Mouse (Mus musculus) brain, embryonic 14.5 days (tissue): ENCODE measurements at regions not wholly inside any gene's neighbourhood (a gene's known extent, or its start where the extent isn't known, plus 50 kb on each side); places are given as distances from the start of the nearest gene placed in this dataset.

ENCODE experiments used
- CTCF ChIP-seq: fragments of 200-500 bp; IDR thresholded peaks from 2 replicates; pipeline ENCODE4 v1.5.1; 2012; ENCODE audit warnings: inconsistent platforms, mild to moderate bottlenecking, moderate library complexity, borderline replicate concordance; ENCODE audit not compliant: insufficient read depth, insufficient read length; ENCODE audit errors: extremely low read depth
- POLR2A ChIP-seq: fragments of 200-500 bp; IDR thresholded peaks from 2 replicates; pipeline ENCODE4 v1.6.1; 2012; ENCODE audit warnings: mild to moderate bottlenecking, inconsistent platforms, borderline replicate concordance; ENCODE audit not compliant: poor library complexity, insufficient read depth, insufficient read length, severe bottlenecking; ENCODE audit errors: extremely low read depth

DNA sequence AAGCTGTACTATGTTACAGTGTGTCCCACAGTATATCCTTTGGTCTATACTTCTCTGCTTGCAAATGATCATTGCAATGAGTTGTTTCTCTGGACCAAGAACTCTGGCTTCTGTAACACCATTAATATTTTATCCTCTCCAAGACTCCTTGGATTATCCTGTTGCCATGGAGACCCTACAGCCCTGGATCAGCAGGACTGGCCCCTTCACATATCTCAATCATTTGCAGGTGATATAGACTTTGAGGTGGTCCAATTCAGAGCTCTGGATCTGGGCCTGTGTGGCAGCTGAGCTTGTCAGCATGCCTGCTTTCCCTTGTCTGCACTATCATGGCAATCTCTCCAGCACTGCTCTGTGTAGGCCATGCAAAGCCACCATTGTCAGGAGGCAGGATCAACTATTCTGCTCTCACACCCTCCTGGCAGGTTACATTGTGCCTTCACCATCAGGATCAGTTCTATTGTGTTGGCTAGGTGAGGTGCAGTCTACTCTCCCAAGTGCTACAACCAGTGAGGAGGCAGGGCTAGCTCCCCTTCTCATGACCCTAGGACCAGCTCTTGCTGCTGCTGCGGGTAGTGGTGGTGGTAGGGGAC, 110.2 kb upstream of the Try4 start:
- TF ChIP-seq CTCF = no peak
- TF ChIP-seq POLR2A = no peak
